Mouse (Mus musculus) heart, postnatal 25 days (tissue): Measurements from ENCODE around the gene Tnfrsf9. TPM values are rescaled to one million over a fixed set of nuclear protein-coding genes. Genes with fewer than 3 reads are reported as not detected.

Experiments
- DNase-seq: peaks from one replicate; pipeline ENCODE4 v3.0.0; 2022; ENCODE audit warnings: low spot score
- intact Hi-C: fragments of 180-260 bp; cut with DNase I; formaldehyde crosslinking; loops from one replicate; pipeline ENCODE4 v1.15.1; 2025
- total RNA-seq, 2 experiments: library from RNA; stranded (reverse); gene quantifications; 2 replicates each; pipeline ENCODE4 v1.2.3; 2021

The Tnfrsf9 gene
- total RNA-seq, 2 experiments from 2014 or later, result 0.21 TPM; not detected in 1

- no peak for DNase-seq
- intact Hi-C loops, result loop anchor here (5.0 kb wide), 2 partner anchors 52 to 173 kb away; no protein-coding TSS in a partner anchor
These were observed 54.6 kb downstream of the Tnfrsf9 start for GRCm38 (mm10) chr4:150968956-150969355.

GRCm38 (mm10) chr4:150973264-150973663 lies 58.9 kb downstream of the Tnfrsf9 start:
- no peak for DNase-seq
- intact Hi-C loops, result no loop called here

GRCm38 (mm10) chr4:150975145-150975544 lies 60.8 kb downstream of the Tnfrsf9 start:
- no peak for DNase-seq
- intact Hi-C loops, result no loop called here

GRCm38 (mm10) chr4:150978156-150978910 lies 64.0 kb downstream of the Tnfrsf9 start:
- intact Hi-C loops, result no loop called here
- no peak for DNase-seq

- intact Hi-C loops, result no loop called here
- no peak for DNase-seq
These were observed 65.1 kb downstream of the Tnfrsf9 start for GRCm38 (mm10) chr4:150979455-150979854.

- no peak for DNase-seq
- intact Hi-C loops, result no loop called here
These were observed 65.8 kb downstream of the Tnfrsf9 start for GRCm38 (mm10) chr4:150980153-150980552.

GRCm38 (mm10) chr4:150990148-150990547 lies 75.8 kb downstream of the Tnfrsf9 start:
- DNase-seq, result no peak
- intact Hi-C loops, result no loop called here

Other genes starting within 250 kb of the Tnfrsf9 start
- gene Errfi1, start 60.6 kb upstream of the Tnfrsf9 start, total RNA-seq, result 10 to 100 TPM; 15.0 to 16.6 TPM
- 100 to 1,000 TPM; 232 to 242 TPM for gene Park7, start 125 bp upstream of the Tnfrsf9 start, total RNA-seq
- gene Uts2, start 82.5 kb downstream of the Tnfrsf9 start, total RNA-seq, result not detected
- 10 to 100 TPM in 1 of 2 experiments, 1 to 10 TPM in 1; 4.2 to 19.9 TPM for gene Per3, start 130.1 kb downstream of the Tnfrsf9 start, total RNA-seq
- gene Vamp3, start 143.4 kb downstream of the Tnfrsf9 start, total RNA-seq, result 10 to 100 TPM; 67.4 to 77.2 TPM
- gene Gm13090, start 175.0 kb downstream of the Tnfrsf9 start, total RNA-seq, result not detected